Mouse (Mus musculus): ENCODE results near the gene Mfsd4a.

Gene Mfsd4a

DNA sequence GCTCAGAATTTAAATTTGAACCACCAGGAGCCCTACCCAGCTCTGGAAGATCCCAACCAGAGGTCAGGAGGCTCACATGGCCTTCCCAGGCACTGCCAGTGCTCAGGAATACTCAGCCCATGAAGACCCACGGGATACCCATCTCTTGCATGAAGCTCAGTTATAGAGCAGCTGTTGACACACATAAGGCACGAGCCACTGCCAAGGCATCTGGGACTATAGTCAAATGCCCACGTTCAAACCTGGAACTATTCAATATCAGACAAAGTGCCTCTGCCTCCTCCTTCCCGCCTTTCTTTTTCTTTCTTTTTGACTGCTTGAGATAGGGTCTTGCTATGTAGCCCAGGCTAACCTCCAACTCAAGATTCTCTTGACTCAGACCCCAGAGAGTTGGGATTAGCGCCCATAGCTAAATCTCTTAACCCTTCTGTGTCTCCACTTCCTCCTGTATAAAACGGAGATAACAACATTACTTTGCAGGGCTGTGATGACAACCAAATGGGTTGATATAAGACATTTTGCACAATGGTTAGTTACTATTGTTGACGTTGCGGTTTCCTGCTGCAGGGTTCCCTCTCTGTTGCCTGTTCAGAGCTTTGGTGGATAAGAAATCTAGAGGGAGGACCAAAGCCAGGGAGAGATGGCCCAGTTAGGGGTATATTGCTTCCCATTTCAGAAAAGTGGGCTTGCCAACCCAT lies 2.2 kb downstream of the Mfsd4a start:
- no peak for DNase-seq

DNA sequence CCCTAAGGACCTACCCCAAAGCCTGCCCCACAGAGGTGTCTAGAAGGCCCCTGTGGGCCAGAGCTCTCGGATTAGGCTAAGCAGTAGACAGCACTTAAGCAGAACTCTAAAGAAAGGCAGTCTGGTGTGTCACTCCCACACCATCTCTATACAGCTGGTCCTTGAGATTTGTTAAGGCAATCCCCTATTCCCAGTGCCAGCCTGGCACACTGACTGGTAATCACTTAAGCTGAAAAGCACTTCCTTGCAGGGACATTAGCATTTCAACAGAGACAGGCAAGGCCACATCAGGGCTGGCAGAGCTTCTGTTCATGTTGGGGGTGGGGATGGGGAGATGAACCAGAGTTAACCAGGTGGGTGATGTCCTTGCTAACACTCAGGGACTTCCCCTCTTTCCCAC lies 2.9 kb downstream of the Mfsd4a start:
- no peak for DNase-seq

DNA sequence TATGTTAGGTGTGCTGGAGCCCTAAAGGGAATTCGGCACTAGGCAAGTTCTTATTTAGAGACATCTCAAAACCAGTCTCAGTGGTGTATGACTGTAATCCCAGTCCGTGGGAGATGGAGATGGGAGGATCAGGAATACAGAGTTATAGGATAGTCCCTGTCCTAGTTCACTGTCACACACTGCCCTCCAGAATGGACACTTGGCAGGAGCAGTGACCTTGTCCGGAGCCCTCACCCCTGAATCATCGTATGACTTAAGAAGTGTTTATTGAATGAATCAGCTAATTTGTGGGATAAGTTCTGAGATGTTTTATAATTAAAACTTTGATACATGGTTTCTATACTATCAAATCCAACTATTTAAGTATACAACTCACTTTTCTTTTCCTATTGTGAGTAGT lies 4.8 kb downstream of the Mfsd4a start:
- DNase-seq = no peak

DNA sequence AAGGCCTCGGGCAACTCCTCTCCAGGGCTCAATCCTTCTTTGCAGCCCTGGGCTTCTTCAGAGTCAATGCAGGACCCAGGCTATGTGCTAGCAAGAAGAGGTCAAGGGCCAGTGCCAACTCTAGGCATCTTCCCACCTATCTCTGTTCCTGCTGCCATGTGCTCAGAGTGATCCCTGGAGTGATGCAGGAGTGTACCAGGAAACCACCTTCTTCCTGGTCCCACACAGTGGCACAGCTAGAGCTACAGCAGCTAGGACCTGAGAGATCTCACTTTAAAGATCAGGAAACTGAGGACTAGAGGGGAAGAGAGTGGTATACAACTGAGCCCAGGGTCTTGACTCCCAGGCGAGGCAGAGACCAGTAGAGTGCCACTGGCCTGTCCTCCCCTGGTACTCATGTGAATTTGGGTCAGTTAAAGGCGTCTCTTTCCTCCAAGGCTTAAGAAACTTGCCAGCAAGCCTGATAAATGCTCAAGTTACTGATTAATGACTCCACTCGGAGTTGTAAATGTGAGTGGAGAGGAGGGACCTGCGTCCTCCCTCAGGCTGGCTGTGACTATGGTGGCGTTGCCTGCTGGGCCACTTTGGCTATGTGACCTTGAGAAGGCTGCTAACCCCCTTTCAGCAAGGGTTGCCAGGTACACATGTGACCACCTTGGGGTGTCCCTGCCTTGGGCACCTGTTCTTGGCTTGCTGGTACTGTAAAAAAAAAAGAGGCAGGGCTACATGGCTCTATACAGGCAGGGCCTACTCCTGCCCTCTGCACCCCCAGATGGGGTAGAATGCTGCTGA lies 5.9 kb downstream of the Mfsd4a start:
- DNase-seq = no peak

DNA sequence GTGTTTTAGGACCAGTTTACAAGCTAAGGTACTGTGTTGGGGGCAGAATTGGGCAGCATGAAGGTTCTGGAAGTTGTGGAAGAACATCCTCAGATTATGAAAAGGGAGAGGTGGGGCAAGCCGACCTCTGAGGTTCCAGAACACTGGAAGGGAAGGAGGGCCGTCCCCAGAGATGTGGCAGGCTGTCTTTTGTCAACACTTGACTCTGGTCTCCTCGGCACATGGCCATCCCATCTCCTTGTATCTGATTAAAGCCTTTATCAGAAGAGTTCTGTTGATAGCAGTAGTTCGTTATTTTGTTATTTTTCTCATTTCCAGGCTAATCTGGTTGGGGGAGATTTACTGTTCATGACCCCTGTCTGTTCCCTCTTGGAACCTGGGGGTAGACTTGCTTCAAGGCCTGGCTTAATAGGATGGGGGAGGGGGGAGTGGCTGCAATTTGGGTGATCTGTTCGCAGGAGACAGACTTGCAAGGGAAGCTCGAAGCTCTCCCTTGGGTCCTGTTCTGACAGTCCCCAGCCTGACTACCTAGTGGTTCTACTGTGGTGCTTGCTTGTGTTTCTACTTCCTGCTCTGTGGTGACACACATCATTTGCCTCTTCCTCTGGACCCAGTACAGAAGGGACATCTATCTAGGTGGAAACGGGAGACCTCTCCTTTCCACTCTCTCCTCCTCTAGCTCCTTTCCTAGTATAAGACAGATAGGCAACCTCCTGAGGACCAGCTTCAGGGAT lies 7.7 kb downstream of the Mfsd4a start:
- no peak for DNase-seq

DNA sequence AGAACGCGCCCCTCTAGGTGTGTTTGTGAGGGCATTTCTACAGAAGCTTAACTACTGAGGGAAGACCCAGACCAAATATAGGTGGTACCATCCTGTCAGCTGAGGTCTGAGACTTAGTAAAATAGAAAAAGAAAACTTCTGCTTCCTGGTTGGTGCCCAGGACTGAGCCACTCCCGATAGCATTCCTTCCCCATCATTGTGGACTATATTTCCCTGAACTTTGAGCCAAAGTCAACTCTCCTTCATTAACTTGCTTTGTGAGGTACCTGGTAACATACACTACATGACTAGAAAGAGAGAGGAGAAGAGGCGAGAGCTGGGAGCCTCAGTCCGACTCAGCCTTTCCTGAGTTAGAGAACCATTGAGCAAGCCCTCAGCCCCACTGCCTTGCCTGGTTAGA lies 9.3 kb downstream of the Mfsd4a start:
- no peak for DNase-seq

DNA sequence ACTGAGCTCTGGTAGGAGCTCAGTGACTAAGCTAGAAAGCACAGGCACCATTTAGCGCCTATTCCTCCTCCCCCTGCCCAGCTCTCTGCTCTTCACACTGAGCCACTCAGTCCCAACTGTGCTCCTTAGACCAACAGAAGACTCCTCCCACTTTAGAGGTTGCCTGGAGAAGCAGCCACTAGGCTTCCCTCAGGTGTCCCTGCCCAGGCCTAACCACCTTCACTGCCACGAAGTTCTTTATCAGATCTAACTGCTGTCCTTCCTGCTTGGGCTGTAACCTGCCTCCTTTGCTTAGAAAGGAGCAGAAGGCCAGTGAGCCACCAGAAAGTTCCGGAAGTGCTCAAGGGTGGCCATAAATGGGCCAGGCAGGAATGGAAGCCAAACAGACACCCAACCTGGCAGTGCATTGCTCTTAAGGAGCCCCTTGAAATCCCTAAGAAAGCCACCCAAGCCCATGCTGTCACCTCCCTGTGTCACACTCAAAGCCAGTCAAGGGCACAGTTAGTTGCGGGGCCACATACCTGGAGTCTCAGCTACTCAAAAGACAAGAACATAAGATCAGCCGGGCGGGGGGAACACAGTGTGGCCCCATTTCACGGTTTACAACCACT lies 12.7 kb downstream of the Mfsd4a start:
- no peak for DNase-seq

DNA sequence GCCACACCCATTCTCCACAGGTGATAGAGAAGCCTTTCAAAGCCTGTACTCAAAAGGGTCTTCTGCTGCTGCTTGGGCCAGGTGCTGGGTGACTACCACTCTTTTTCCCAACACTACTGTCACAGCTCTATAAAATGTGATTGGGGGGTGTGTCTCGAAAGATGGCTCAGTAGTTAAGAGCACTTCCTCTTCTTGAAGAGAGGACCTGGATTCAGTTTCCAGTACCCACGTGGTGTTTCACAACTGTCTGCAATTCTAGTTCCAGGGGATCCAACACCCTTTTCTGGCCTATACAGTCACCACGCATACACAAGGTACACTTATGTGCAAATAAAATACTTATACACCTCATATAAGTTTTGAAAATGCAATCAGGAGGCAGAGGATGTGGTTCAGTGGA lies 13.5 kb downstream of the Mfsd4a start:
- peak; percentile 26 to 30 for DNase-seq

DNA sequence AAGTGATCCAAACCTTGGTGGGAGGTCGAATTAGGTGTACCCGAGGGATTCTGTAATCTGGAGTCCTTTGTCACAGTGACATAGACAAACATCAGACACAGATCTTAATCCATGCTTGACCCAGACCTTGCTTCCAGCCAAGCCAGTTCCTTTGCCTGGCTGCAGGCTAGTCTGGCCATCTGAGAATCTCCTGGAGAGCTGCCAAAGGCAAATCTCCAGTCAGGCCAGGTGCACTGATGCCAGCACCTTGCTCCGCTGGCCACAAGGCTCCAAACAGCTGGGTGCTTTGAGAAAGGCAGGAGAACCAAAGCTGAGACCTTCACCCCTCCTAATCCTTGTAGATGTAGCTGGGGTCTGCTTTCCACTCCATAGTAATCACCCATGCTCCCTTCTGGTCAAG lies 16.1 kb downstream of the Mfsd4a start:
- DNase-seq = no peak

DNA sequence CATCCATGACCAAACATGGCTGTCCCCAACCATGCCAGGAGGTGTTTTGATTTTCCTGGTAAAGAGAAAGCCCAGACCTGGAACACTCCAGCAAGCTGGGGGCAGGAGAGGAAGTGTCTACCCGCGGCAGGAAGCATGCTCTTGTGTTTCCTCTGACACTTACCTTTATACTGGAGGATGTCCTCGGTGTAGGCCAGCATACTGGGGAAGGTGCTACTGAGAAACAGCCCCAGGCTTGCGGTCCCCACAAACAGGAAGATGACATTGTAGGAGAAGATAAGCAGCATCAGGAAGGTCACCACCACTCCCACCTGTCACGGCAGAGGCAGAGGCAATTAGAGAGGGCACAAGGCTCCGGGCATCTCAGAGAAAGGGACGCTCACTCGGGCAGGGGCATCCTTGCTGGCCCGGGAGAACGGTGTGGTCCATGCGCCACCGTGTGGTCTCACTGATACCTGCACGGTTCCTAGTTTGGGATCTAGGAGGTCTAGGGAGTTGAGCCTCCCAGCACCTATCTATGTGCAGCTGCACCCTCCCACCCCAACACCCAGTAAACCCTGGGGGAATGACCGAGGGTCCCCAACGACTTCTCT lies 21.6 kb downstream of the Mfsd4a start:
- peak; percentile 76 to 79 for DNase-seq

DNA sequence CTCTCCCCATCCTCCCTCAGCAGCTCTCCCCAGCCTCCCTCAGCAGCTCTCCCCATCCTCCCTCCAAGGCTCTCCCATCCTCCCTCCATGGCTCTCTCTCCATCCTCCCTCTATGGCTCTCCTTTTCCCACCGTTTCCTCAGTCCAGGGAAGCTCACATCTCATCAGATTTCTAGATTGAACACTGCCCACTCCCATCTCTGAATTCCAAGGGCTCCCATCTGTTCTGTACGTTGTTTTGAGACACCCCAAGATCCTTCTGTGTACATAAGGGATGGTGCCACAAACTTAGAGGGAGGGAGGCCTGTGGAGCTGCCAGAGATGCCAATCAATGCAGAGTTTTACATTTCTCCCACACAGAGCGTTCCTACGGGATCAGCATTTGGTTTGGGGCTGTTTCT lies 24.1 kb downstream of the Mfsd4a start:
- DNase-seq = no peak

DNA sequence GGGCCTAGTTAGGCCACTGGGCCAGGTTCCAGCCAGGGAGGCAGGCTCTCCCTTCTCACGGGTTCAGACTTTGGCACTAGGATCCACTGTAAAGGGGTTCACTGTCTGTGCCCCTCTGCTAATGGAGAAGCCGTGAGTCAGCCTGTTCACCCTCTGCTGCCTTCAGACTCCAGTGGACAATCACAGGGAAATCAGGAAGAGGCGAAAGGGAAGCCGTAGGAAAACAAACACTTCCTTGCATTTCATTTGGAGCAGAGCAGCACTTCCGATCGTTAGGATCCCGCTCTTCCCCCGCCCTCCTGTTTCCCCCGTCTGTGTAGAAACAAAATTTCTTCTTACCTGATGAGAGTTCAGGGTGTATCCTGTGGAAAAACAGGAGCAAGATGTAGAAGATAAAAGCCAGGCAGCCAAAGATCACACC lies 27.7 kb downstream of the Mfsd4a start:
- DNase-seq = no peak

DNA sequence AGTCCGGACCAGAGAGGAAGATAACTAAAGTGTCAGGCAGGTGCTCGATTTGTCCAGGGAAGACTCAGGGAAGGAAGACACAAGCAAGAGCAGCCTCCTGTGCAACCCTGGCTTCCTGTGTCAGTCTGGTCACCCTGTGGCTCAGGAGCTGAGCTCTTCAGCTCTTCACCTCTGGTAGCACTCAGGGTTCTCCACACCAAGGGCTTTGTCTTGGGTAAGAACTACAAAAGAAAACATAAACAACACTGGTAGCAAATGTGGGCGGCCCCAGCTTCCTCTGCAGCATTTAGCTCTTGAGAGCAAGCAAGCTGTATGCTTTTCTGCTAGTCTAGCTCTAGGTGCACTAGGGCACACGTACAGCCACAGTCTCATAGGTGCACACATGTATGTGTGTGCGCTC lies 29.1 kb downstream of the Mfsd4a start:
- no peak for DNase-seq

DNA sequence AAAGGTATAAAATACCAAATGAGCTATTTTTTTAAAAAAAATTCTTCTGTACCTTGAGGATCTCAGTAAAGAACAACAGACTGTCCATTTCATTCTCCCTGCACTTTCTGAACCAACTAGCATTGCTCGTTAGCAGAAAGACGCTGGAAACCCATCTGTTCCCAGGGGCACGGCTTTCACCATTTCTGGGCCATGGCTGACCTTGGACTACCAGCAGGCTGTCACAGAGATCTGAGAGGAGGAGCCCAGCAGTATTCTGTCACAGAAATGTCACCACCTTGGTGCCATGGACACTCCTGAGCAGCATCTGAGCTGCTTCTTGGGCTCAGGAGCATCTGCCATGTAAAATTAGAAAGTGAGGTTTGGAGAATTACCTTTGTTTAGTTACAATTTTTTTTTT lies 30.1 kb downstream of the Mfsd4a start:
- DNase-seq = no peak

DNA sequence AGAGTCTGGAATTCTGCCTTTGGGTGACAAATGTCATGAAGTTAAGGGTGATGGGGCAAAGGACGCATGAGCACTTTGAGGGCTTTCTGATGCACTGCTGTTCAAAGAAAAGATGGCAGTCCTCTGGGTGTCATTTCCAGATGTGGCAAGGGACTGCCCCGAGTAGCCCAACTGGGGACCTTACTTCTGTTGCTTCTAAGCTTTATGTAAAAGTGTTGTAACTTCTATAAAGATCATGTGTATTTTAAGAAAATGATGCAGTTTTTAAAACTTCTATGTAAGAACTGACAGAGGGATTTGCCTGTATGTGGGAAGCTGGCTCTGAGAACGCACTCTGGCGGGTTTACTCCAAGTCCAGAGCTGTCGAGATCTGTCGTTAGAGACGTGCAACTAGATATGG lies 35.7 kb downstream of the Mfsd4a start:
- DNase-seq = no peak

DNA sequence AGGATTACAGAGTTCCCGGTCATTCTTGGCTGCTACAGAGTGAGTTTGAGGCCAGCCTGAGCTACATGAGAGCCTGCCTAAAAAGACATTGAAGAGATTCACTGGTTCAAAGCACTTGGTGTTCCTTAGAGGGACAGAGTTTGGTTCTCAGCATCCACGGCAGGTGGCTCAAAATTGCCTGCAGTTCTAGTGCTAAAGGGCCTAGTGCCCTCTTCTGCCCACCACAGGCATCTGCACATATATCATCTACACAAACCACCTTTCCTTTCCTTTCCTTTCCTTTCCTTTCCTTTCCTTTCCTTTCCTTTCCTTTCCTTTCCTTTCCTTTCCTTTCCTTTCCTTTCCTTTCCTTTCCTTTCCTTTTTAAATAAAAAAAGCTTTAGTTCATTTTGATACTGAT lies 37.3 kb downstream of the Mfsd4a start:
- peak; percentile 46 to 52 for DNase-seq

DNA sequence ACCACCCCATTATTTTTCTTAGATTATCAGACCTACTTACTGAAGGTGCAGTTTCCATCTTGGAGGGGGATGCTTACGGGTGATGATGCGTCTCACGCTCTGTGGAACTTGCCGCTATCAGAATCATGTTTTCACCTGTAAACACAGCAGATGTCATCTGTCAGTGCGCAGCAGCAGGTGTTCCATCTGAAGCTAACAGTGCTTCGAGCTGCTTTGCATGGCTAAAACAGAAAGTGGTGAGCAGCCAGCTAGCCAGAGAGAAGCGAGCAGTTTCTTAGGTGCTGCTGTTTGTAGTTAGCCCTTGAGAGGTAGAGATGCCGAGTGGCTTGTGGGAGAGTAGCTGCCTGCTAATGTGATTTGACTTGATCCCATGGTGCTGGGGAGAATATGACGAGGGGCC lies 39.4 kb downstream of the Mfsd4a start:
- no peak for DNase-seq

DNA sequence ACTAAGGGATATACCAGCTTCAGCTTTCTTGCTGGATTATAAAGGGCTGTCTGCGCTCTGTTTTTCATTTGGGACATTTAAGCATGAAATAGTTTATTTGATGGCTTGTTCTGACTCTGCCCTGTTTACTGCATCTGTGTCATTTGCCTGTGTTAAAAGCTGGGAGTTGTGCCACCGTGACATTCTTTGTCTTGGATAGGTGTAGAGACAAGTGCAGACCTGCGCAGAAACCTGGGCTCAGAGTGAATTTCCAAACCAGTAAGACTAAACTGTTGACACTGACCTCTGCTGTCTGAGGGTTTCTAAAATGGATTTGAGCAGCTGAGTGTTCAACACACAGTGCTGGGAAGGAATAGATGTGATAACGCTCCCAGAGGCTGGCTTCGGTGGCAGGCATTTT lies 39.9 kb downstream of the Mfsd4a start:
- no peak for DNase-seq

DNA sequence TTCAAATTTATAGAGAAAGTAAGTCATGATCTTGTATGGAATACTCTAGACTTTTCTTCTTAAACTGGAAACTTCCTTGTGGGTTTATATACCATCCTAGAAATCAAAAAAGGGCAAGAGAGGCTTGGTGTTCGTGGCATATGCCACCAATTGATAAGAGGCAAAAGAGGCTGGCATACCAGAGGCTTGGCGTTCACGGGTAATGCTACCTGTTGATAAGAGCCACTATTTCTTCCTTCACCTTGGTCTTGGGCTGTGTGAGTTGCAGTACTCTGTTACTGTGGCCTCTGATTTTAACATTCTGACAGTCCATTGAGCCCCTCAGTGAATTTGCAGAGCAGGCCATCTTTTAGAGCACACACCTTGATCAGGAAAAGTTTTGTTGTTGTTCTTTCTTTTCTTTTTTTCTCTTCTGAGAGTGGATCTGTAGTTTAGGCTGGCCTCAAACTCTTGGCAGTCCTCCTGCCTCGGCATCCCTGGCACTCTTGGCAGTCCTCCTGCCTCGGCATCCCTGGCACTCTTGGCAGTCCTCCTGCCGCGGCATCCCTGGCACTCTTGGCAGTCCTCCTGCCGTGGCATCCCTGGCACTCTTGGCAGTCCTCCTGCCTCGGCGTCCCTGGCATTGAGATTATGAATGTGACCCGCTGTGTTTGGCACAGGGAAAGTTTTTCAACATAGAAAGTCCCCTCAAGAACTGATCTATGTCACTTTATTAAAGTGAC lies 40.8 kb downstream of the Mfsd4a start:
- no peak for DNase-seq

DNA sequence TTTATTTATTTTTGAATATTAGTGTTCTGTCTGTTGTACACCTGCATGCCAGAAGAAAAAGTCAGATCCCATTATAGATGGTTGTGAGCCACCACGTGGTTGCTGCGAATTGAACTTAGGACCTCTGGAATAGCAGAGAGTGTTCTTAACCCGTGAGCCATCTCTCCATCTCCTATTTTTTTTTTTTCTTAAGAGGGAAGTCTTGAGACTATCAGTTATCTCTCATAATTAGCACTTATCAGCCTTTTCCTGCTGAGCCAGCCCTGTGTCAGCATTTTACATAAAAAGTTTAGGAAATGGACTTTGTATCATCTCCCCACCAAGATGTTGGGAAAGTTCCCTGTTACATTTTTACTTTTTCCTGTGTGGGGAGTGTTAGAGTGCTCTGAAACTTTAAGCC lies 45.8 kb downstream of the Mfsd4a start:
- DNase-seq = no peak

DNA sequence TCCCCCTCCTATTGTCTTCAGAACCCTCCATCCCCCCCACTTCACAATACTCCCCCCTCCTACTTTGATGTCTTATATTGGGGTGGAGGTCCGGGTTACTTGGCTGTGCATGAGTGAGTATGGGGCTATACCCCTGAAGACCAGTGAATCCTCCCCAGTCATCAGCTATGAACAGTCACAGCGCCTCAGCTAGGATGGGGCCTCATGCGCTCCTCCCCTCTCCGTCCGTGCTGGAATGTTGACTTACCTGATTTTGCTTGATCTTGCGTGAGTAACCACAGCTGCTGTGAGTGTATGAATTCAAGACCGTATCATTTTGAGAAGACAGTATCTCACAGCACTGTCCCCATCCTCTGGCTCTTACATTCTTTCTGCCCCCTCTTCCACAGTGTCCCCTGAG lies 48.0 kb downstream of the Mfsd4a start:
- DNase-seq = no peak

DNA sequence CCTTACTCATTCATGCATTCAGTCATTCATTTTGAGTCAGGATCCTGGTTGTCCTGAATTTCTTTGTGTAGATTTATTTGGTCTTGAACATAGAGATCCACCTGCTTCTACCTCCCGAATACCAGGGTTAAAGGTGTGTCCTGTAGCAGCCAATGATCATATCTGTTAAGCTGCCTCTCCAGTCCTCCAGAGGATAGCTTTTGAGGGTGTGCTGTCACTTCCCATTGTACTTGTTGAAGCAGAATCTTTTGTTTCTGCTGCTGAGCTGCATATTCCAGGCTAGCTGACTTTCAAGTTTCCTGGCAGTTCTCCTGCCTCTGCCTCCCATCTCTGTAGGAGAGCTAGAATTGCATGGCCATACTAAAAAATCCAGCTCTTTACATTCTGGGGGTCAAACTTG lies 51.2 kb downstream of the Mfsd4a start:
- DNase-seq = no peak

Measured in B cell, adult 2 months (primary cell).